Mouse (Mus musculus) cerebellum, adult 11 months (tissue): ENCODE measurements at regions not wholly inside any gene's neighbourhood (a gene's known extent, or its start where the extent isn't known, plus 50 kb on each side); places are given as distances from the start of the nearest gene placed in this dataset.
"Not testable (repeated sequence)": the region's sequence is repeated elsewhere in the genome, so short reads cannot be mapped to it uniquely, and the experiment has no call there.

ENCODE experiments used
- DNase-seq: peaks from one replicate; pipeline ENCODE4 v3.0.0; 2022

DNA sequence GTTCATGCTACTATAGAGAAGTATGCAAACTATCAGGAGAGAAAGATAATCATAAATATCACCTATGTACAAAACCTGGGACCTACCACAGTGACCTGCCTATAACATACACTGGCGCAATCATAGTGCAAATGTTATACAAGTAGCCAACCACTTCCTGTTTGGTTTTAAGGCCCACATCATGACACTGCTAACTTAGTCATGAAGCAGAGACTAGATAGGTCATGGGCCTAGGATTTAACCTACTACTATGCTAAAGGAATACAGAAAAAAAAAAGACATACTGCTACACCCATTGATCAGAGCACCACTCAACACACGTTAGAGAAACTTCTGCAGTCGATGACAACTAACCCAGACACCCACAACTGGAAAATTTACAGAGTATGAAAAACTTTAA, 498.6 kb upstream of the Acvr2a start:
- no peak for DNase-seq

DNA sequence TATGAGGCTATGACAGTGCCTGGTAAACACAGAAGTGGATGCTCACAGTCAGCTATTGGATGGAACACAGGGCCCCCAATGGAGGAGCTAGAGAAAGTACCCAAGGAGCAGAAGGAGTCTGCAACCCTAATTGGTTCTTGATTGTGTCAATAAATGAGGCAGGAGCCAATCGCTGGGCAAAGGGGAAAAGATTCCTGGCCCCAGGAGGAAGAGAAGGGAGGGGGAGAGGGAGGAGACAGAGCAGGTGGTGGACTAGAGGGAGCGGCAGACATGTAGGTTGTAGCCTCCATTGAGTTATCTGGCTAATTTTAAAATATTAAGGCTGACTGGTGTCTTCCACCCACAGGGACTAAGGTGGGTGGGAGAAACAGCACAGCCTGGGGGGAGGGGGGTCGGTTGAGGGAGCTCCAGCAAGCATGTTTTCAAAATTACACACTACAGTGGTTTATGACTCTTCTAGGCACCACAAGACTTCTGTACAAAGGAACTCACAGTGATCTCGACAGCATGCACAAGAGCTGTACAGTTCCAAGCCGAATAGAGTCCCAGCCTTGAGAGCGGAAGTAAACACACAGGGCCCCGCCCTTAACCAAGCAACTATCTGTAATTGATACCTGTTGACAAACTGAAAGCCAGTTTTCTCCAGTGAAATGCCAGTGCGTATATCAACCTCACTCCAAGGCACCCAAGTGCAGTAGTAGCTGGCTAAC, 497.6 kb upstream of the Acvr2a start:
- no peak for DNase-seq

DNA sequence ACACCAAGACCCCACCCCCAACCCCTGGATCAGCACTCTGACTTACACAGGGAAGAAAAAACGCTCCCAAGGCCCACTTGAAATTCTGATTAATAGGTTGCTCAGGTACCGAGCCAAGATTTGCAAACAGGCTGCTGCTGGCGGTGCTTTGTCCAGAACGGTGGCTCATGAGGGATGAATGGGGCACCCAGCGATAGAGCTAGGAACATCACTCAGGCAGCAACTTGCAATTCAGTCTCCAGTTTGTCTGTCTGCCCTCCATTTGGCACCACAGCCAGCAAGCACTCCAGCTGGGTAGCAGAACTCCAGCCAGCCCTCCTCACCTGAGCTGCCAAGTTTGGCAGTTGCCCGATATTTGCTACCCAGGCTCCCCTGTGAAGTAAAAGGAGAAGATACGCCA, 496.1 kb upstream of the Acvr2a start:
- peak; percentile 7 for DNase-seq

DNA sequence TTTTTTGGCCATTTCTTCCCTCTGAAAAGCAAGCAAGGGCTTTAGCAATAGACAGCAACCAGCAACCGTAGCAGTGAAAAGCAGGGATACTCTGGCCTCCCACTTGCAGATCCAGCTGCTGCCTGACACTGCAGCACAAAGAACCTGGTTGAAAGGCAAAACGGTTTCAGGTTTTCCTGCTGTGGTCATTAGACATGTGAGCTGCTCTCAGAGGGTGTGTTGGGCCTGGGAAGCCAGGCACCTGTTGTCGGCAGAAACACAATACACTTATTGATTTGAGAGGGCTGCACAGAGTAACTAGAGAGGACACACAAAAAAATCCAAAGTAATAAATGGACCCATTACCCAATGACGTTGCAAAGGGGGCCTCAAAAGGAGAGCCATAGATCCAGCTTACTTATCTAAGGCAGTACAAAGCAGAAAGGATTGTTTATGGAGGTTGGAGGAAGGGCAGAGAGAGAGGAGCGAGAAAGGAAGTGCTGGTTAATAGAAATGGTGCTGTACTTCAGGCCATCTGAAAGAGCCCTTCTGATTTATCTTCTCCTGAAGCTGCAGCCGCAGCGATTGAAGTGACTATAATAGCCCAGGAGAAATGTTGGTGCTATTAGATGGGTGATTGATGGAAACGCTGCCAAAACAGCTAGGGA, 495.4 kb upstream of the Acvr2a start:
- DNase-seq = no peak

DNA sequence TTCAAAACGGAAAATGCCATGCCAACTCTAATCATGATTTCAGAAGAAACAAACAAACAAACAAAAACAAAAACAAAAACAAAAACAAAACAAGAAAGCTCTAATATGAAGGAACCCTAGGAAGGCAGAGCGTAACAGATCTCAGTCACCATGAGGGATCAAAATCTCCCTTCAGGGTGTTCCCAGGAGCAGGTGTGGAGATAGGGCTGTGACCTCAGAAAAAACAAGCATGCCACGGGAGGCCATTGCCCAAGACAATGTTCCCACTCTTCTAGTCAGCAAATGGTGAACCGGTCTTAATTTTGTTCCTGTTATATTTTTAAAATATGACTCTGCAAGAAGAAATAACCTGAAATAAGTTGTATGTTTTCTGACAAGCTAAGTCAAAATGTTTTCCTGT, 492.4 kb upstream of the Acvr2a start:
- no peak for DNase-seq

DNA sequence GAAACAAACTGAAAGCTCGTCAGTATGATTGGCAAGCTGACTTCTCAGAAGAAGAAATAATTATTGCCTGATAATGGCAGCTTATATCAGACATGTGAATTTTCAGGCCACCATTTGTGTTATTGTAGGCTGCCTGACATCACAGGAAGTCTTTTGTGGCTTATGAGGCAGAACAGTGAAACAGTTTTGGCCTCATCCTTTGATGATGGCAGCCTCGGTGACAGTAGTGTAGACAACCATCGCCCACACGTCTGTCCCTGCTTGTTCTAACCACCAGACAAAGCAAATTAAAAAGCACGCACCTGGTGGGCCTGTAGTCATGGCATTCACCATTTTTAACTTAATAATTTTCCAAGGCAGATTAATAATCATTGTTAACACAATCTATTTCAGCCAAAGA, 491.6 kb upstream of the Acvr2a start:
- no peak for DNase-seq

DNA sequence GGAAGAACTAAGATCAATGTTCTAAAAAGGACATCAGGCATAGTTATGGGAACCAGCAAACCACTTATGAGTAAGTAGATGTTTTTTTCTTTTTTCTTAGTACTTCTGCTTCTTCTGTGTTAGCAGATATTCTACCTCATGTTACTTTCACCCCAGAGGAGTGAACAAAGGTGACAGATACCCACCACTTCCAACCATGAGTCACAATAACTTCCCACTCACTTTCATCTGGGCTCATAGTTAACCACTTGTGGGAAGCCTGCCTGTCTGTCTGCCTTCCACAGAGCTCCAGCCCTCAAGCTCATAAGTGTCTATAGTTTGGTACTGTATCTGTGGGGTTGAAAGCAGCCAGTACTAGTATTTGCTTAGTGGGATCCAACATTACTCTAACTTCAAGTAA, 485.7 kb upstream of the Acvr2a start:
- no peak for DNase-seq

DNA sequence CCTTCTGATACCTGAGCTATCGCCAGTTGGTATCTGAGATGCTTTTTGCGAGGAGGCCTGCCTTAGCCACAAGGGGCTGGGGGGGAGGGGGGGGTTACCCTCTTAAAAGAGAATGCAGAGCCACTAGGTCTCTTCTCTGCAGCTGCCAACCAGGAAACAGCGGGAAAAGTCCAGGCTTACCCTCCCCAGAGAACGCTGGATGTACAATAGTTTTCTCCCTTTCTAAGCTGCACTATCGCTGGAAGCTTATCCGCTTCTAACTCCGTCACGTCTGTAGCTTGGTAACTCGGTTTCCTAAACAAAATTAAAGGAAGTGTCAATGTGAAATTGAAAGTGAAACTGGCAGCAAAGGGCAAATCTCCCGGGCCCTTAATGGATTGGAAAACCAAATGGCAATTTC, 481.1 kb upstream of the Acvr2a start:
- no peak for DNase-seq

DNA sequence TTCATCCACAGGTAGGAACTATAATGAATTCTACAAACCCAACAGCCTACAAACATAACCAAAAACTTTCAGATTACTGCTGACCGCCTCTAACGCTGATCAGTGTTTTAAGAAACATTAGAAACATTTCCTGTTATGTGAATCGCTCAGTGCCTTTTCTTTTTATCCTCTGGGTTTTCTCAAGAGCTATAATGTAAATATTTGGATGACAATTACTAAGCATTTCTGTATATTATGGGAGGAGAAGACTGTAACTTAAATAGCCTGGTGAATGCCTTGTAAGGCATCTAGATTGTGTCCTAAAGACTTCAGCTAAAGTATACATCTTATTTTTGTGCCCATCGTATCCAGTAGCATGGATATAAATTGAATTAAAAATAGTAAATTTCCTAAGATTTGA, 465.9 kb upstream of the Acvr2a start:
- DNase-seq = no peak

DNA sequence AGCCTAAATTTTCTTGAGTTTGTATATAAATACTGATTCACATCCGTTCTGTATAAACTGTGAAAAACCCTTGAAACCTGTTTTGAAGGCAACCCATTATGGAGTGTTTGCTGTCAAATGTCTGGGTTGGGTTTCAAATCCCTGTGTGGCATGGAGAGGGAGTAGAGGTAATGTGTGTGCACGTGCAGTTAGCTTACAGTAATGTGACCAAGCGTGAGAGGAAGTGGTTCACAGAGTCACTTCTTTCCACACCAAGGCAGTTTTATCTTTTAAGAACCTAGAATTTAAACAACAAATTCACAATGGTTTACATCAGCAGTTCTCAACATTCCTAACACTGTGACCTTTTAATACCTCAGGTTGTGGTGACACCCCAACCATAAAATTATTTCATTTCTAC, 464.1 kb upstream of the Acvr2a start:
- no peak for DNase-seq

DNA sequence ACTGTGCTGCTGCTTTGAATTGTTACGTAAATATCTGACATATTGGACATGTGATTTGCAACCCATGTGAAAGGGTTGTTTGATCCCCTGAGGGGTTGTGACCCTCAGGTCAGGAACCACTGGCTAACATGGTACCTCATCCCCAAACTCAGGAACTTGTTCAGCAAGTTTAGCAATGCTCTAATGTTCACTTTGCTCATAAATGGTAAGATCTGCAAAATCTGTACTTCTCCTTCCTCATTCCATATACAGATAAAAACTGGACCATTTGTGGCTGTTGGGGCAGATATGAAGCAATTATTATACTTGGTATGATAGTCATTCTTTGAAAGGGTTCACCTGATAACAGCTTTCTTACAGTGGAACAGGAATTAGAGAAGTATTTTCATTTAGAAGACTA, 463.7 kb upstream of the Acvr2a start:
- no peak for DNase-seq

DNA sequence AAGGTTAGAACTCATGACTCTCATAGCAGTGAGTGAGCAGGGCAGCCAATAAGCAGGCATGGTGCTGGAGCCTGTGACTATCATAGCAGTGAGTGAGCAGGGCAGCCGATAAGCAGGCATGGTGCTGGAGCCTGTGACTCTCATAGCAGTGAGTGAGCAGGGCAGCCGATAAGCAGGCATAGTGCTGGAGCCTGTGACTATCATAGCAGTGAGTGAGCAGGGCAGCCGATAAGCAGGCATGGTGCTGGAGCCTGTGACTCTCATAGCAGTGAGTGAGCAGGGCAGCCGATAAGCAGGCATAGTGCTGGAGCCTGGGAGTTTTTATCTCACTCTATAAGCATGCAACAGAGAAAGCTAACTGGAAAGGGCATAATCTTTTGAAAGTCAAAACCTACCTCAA, 442.3 kb upstream of the Acvr2a start:
- DNase-seq = not testable (repeated sequence)

DNA sequence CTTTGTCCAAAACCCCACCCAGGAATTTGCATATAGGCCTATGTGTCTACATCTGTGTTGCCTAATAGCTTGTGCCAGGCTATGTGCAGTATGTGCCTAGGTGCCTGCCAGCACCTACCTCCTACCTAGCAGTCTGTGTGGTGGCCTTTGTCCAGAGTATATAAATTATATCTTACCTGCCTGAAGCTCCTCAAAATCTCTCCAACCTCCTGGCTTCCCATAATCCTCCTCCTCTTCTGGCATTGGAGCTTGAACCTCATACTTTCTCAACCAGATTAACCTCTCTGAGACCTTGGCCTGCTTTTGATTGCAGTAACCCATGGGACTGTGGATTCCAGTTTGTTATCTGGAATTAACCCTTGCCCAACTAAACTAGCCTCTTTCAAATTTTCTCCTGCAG, 440.8 kb upstream of the Acvr2a start:
- no peak for DNase-seq

DNA sequence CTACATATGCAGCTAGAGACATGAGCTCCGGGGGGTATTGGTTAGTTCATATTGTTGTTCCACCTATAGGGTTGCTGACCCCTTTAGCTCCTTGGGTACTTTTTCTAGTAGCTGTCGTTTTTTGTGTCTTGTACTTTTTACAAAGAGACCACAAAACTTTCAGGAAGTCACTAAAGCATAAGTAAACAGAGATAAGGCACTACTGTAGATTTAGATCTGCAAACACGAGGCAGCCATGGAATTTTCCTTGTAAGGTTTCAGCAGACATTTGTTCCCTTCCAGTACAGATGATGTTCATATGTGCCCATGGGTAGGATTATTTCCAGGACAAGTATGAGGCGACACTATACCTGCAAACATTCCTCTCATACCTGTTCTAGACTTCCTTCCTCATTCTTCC, 439.6 kb upstream of the Acvr2a start:
- DNase-seq = no peak

DNA sequence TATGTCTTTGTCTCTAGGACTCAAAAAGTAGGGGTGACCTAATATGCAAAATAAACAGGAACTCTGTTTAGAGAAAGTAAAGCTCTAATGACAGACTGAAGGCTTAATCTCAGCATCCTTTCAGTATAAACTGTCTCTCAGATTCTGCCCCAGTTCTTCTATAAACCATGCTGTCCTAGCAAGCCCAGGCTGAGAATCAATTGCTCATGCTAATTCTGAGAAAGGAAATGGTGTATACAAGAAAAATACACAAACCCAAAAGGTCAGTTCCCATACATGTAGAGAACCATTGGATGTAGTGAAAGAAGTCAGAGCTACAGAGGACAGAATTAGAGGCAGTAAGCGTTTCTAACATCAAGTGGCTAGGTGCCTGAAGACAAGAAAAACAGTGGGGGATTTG, 435.7 kb upstream of the Acvr2a start:
- no peak for DNase-seq

DNA sequence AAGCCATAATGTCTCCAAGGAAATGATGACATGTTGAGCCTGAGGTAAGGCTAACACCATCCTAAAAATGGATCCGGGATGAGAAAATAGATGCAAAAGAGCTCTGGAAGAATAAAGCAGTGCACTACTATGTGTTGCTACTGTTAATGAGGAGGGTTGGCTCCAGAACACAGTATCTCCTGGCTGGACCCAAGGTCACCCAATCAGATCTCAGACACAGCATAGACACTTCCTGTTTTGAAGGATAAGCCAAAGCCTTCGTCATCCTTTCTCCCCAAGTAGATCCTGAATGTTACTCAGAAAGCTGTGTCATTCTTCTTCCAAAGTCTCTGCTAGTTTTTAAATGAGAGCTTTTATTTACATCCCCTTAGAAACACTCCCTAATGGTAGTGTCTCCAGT, 435.2 kb upstream of the Acvr2a start:
- DNase-seq = no peak

DNA sequence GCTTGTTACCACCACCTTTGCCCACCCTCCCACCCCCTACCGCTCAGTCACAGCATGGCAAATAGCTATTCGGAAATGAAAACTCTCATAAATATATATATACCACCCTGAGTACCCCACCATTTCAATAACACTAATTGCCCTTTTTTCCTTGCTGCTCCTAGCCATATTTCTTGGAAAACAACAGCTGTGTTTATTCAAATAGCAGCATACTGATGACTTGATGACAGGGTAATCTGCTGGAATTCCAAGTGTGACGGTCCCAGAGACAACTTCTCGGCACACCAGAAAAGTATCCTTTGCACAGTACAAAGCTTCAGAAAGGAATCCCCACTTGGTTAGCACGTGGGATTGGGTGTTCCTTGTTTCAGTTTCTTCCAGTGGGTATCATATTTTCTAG, 433.8 kb upstream of the Acvr2a start:
- no peak for DNase-seq

DNA sequence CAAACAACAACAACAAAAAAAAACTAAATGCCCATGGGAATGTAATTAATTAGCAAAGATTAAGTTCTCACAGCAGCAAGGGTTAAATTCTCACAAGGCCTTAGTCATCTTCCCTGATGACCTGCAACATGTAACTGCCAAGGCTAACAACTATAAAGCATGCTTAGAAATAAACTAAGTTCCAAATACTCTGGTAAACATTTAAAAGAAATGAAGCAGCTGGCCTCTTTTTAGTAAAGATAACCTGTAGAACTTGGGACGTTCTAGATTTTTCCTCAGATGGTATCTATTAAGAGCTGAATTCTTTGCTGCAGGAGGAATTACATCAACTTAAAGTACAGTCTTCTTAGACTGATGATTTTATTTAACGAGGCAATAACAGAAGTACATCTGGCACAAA, 433.1 kb upstream of the Acvr2a start:
- no peak for DNase-seq

DNA sequence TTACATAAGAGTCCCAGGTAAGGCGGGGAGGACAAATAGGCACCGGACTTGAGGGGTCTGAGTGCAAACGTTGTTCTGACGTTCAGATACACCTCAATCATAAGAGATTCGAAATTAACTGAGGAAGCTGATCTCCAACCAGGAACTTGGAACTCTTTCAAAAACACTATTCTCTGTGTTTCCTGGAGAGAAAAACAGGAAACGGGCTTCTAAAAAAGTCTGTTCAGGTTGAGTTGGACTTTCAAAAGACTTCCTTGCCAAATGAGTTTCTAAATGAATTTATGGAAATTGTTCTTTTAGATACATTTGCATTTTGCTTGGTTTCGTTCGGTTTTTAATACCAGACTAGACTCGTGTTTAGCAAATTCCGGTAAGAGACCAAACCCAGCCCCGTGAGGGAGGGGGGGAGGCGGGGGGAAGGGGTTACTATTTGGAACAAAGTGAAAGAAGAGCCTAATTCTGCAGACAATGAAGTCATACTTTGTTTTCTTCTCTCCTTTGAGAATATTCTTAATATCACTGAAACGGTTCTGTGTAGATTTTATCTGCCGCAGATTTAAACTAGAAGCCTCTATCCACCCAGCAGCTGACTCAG, 432.3 kb upstream of the Acvr2a start:
- DNase-seq = no peak

DNA sequence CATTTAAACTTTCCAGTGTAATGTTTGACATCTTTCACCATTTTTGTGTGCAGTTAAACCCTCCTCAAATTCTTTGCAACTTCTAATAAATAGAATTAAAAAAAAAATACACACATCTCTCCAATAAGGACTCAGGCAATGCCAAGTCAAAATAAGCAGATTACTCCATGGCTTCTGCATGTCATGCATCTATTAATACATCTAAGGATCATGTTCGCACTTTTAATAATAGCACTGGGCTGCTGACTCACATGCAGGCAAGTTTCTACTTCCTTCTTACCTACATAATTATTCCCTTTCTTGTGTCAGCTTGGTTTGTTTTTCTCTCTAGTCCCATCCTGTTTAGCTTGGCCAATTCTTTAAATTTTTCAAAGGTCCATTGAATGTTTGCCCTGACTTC, 415.4 kb upstream of the Acvr2a start:
- DNase-seq = no peak

DNA sequence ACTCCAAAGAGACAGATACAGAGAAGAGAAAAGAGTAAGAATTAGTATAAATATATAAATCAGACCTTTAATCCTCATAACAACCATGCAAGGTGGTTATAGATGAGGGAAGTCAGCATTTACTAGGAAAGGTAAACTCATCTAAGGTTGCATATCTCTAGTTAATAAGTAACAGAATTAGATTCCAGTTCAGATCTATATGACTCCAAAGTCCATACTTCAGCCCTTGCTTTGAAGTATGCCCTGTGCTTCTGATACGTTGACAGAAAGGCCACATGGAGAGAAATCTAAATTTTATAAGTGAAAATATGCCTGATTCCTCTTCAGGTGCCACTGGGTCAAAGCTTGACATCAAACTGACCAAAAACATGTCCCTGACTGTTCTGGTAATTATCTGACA, 414.7 kb upstream of the Acvr2a start:
- no peak for DNase-seq

DNA sequence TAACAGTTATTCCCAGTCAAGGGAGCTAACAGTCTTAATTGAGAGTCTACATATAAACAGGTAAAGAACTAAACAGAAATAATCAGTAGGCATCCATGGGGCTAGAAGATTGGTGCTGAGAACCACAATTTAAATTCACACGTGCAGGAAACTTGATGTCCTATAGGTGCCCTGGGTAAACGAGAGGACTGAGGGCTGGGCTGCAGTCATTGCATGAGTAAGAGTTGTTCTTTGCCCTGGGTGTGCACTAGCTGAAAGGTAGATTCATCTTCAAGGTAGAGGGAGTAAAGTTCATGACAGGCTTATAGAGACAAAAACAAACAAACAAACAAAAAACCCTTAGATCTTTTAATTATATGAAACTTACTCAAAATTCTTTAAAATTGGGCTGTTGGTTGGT, 411.1 kb upstream of the Acvr2a start:
- no peak for DNase-seq

DNA sequence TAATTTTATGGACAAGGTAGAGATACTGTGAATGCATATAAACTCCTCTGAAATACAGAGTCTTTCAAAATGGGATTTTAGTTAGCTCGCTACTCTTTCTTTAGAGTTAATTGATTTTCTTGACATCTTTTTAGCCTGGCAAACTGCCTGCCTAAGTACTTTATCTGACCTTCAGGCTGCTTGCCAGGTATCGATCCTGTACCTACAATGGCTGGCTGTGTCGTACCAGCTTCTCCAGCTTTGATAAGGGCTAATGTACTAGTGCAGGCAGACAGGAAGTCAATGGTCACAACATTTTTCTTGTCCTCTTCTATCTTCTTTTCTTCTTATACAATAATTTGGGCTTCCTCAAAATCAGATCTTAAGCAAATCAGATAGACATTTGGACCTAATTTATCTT, 409.4 kb upstream of the Acvr2a start:
- DNase-seq = no peak

DNA sequence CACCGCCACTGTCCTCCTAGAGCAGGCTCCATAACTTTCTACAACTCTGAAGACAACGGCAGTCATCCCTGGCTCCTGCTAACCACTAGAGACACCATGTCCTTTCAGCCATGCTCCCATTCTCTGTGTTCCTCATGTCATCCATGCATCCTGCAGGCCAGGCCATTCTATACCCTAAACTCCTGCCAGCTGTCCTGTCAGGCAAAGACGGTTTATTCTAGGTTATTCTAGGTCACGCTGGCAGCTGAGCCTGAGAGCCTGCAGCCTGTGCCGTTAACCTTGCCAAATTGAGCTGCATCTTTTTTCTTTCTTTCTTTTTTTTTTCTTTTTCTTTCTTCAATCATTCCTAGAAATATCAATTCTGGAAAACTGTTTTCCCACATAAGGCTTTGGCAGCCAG, 406.0 kb upstream of the Acvr2a start:
- no peak for DNase-seq

DNA sequence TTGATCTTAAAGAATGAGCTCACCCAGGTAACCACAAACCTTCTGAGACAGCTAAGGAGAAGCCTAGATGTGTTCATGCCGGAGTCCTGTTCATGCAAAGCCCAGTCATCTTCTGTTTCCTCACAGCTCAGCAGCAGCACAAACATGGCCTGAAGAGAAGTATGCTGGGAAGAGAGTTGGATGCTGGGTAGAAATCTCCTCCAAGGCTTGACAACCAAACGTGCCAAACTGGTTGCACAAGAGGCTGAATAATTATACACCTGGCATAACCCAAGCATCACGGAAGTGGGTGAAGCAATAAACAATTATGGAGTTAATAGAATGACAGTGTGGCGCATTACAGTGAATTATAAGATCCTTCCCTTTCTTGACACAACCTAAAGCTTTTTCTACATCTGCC, 404.0 kb upstream of the Acvr2a start:
- DNase-seq = no peak
